Mouse (Mus musculus): Measurements from ENCODE around the gene Bach2.

The Bach2 gene

DNA sequence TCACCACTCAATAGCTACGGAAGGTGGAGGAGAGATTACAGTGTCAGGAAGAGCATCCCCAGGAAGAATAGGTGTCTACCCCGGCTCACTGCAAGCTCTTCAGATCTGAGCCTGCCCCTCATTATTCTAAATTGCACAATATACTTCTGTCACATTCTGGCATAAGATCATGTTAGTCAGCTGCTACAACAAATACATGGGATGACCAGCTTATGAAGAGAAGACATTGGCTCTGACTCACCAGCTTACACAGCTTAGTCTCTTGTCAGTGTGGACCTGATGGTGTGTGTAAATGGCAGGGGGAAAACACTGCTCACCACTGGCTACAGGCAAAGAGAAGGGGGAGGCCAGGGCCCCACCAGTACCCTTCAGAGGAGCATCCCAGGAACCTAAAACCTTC lies 127.6 kb downstream of the Bach2 start:
- no peak for DNase-seq

DNA sequence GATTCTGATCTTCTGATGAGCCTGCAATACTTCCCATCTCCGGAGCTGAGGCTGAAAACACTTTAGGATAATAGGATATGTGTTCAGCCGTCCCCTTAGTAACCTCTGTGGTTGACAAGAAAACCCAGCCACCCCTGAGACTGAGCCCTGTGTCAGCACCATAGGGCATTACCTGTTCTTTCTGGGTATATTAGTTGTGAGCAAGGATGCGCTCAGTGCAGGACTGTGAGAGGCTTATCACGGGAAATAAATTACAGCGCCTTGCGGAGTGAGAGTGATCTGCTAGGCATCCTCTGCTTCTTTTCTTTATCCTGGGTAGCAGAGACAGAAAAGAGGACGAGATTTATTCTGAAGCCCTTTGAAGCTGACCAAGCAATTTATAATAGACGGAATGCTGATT lies 129.7 kb downstream of the Bach2 start:
- DNase-seq, result no peak

DNA sequence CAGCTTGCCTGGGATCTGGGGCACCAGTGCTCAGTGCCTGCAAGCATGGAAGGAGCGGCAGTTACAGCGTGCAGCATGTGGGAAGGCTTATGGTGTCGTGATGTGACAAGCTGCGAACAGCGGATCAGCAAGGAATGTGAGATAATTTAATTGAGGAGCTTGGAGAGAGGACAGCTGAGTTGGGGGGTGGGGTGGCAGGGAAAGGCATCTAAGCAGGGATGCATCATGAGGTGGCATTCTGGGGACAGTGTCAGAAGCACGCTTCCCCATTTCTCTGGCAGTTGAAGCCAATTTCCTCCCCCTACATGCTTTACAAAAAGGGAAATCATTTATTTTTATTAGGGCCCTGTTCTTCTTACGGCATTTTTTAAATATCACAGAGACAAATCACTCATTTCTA lies 134.5 kb downstream of the Bach2 start:
- DNase-seq, result no peak

DNA sequence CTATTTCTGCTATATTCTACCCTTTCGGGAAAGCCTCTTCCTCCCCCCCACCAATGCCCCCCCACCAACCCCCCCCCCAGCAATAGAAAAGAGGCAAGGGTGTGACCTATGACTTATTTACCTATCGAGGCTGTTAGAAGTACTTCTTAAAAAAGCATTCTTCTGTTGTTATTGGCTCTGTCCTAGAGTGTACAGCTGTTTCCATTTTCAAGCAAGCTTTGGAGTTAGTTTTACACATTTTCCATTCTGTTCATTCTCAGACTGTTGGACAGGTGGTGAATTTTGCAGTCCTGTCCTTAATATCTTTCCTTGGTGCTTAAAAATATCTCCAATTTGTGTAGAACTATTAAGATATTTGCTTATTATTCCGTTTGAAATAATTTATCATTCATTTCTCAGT lies 134.9 kb downstream of the Bach2 start:
- DNase-seq, result no peak

DNA sequence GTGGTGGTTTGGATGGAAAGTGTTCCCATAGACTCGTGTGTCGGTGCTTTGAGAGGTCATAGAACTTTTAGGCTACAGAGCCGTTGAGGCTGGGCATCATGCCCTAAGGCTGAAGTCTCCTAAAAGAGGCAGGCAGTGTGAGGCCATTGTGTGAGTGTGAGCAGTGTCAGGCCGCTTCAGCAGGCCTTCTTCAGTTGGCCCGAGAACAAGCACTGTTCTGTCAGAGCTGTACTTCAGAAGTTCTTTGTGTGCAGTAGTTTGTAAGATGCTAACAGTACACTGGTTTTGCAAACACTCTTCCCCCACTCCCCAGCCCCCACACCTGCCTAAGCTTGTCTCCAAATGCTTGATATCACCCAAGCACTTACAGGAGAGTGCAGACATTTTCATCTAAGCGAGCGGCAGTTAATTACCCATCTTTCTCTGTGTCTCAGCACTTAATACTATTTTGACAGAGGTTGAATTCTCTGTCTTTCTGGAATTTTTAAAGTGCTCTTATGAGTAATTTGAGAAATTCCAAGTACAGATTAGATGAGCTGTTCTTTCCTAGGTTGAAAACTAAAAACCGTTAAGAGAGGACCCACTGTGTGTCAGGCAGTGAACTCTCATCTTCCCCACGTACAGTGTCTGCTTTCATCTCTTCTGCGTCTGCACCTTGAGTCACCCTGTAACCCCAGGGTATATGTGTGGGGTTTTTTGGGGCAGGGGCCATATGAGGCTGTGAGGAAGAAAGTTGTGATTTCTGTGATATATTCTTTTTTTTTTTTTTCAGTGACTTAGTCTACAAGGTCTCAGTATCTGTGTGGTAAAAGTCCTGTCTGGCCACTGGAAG lies 136.4 kb downstream of the Bach2 start:
- DNase-seq, result no peak

DNA sequence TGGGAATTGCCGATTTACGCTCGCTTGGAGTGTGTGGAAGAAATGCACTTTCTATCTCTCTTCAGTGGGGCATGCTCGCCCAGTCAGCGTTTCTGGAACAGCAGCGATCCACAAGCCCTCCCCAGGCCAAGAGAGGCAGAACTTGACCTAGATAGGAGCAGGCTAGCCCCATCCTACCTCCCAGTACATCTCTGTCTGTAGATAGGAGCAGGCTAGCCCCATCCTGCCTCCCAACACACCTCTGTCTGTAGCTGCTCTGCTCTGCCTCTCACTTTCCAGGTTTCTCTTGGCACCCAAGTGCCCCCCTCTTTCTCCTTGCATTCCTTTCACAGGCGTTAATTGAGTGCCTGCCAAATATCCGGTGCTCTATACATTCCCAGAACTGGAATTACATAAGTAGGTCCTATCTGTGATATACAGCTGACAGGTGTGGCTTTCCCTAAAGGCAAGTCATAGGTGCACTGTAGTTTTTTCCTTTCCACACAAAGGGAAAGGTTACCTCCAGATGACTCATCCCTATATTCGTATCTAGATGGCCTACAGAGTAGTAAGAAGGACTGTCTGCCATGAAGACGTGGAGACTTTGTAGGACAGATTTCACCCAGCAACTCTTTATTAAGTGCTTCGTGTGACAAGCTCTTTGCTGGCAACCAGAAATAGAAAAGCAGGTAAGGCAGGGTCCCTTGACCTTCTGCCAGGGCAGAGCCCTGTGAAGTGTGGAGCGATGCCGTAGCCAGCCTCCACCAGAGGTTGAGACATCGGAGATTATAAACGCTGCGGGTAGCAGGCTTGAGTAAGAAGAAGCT lies 137.3 kb downstream of the Bach2 start:
- no peak for DNase-seq

DNA sequence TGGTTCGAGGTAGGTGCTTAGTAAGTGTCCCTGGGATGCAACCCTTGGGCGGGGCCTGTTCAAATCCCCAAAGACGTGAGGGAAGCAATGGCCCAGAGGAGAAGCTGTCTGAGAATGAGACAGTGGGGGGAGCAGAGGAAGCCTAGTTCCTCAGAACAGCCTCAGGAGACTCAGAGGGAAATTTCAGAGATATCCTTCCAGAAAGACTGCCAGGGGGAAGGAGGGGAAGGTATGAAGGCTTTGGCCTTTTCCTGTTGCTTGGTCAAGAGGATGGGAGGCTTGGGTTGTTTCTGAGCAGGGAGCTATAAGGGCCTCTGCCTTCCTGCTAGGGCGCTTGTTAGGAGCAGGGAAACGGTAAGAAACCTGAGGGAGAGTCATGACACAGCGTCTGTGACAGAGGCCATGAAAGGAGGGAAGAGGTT lies 137.9 kb downstream of the Bach2 start:
- DNase-seq, result no peak

DNA sequence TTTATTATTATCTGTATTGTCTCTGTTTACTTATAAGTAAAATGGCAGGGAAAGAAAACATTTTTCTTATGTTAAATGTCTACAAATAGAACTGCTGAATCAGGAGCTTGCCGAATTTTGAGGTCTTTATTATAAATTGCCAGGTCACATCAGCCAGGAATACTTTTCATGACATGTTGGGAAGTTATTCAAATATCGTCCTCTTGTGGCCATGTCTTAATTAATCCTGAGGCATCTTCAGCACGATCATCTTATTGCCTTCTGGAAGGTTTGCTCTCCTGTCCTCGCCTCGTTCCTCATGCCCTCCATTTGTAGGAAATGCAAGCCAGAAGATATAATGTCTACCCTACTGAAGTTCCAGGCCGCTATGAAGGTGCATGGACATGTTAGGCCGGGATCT lies 140.5 kb downstream of the Bach2 start:
- no peak for DNase-seq

DNA sequence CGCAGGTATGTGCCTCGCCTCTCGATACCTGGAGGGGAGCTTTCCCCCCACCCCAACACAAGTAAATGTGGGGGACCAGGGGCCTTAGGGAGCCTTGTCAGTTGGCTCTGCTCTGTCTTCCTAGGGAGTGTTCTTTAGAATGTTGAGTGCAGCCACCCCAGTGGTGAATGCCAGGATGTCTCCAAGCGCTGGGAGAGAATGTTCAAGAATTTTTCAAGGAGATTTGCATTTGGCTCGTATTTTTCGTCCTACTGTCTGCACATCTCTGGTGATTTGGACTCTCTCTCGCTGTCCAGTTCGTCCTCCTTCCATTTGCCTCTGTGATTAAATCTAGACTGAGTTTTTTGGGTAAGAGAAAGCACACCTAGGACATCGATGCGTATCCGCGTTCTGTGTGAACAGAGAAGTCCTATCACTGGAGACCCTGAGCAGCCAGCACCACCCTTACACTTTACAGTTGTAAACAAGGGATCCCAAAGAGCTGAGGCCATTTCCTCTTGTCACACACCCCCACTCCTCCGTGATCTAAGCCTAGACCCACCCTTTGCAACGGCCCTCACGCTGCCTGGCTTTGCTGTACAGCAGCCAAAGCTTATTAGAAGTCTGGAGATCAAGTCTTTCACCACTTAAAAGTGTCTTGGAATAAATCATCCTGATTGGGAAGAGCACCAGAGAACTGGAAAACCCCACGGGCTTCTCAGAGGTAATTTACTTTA lies 143.2 kb downstream of the Bach2 start:
- no peak for DNase-seq

DNA sequence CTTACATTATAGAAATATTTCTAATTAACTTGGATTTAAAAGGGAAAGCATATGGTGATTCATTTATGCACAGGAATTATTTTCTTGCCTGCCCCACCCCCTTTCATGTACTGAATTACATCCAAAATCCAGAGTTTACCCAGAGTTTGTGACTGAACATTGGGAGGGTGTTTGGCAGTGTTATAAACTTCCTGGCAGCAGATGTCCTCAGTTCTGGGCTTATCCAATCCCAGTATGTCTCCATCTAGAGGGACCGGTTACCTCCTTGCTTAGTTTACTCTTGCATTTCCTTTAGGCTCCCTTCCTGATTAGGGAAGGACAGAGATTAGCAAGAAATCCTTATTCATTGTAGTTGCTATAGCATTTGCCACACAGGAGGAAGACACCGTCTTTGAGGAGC lies 146.5 kb downstream of the Bach2 start:
- no peak for DNase-seq

DNA sequence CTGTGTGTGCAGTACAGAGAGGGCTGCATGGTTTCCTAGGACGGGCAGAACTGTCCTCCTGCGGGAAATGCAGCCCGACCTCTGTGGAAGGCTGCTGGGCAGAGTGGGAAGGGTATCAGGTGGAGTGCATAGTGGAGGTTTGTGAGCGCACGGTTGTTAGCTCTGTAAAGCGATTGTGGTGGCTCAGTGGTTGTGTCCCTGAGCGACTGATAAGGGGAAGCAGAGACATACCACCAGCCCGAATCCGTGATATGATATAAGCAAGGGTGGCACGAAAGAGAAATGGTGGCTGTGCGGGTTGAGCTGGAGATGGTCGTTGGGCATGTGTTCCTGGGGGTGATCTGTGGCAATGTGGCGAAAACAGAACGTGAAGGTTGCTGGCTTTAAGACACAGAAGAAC lies 147.0 kb downstream of the Bach2 start:
- no peak for DNase-seq

DNA sequence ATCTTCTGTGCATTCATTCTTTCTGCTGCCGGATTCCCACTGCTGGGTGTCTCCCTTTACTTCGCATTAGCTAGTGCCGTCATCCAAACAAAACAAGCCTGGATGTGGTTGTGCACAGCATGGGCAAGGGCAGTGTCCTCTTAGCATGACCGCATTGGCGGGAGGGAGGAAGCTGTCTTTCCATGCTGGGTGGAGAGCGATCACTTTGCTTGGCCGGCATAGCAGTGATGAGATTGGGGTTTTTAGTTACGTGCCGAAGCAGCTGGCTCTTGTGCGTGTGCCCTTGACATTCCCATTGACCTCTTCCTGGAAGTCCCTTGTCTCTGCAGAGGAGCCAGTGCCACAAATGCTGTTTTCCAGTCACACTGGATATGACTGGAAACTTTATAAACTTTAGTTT lies 147.7 kb downstream of the Bach2 start:
- DNase-seq, result no peak

DNA sequence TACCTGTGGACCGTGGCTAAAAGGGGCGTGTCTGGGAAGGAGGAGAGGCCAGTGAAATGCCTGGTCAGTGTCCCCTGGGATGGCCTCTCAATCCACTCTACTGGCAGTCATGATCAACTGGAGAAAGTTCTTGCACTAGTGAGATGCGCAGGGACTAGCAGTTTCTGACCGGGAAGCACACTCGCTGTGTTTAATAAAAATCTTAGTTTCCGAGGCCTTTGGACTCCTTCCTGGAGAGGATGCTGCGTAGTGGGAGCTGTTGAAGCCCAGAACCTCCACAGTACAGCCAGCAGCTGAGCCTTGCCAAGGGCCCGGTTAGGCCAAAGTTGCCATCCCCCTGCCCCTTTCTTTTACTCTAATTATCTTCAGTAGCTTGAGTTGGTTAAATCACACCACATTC lies 148.3 kb downstream of the Bach2 start:
- no peak for DNase-seq

DNA sequence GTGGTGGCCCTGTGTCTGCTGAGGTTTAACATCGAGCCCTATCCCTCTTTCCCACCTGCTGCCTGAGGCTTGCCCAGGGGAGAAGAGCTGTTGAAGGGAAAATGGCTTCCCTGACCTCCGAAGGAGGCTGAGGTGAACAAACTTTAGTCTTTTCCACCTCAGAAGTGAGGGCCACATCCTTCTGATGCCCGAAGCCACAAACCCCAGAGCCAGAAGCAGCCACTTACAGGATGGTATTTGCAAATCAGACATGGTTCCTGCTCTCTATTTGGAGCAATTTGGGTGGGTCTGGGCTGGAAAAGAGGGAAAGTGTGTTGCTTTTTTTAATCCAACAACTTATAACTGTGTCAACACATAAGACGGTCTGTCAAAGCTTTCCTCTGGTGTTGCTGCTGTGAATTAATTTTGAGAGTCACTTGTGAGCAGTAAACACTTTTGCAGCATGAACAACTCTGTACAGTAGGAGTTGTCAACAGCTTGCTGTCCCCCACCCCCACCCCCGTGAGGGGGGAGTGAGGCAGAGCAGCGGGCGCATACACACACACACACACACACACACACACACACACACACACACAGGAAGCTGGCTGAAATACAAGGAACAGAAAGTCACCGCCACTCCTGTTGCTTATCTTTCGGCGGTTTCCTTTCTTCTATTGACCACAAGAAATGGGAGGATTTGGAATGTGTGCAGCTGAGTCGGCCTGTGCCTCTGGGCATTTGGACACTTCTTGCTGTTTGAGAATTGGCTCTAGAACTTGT lies 149.1 kb downstream of the Bach2 start:
- no peak for DNase-seq

DNA sequence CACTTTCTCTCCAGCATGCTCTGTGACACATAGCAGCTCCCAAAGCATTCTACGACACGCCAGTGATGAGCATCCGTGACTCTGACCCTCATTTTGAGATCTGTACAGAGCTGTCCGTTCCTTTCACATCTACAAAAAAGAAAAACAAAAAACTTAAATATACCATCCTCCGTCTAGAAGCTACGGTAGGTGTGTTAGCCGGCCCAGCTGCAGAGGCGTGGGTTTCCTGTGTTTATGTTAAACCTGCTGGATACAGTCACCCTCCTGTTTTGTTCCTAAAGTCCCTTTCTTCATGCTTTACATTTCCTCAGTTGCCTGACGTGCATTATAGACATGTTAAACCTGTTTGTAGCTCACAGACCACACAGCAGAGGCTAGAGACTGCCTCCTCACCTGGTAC lies 150.0 kb downstream of the Bach2 start:
- DNase-seq, result no peak

DNA sequence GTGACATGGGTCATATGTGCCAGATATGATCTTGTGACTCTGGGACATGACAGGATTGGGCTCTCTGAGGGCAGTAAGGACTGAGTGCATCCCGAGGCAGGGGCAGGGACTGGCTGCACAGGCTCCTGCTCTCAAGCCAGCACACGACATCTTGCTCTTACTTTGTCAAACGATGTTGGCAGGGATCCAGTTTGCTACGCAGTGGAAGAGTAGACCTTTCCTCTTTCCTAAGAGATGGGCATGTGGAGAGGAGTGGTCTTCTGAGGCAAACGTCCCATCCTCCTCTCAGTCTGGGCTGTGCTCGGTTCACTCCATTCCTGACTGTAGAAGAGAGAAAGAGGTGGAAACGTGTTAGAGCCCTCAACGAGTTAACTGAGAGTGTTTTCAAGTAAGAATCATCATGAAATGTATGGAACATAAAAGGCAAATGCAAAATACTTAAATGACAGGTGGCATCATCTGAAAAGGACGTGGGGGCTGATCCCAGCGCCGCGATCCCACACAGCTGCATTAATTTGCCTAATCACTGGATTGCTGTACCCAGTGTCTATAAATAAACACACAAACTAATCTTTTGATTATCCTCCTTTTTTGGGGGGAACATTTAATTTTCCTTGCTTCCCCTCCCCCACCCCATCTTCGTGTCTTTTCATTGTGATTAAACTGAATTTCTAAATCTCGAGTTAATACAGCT lies 150.7 kb downstream of the Bach2 start:
- DNase-seq, result no peak

DNA sequence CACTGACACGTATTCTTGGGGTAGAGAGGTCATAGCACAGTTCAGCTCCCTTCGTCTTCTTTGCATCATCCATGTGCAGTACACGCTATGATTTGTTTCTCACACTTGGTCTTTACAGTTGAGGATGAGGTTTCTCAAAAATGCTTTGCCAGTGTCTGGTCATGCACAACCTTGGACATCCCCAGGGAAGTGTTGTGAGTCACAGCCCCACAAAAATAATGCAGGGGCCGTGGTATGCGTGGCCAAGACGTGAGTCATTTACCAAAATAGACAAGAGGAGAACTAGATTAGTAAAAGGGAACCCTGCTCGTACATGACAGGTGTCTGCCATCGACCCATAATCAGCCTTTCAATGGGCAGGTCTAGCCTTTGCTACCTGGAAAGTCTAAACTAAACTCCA lies 152.7 kb downstream of the Bach2 start:
- DNase-seq, result no peak

DNA sequence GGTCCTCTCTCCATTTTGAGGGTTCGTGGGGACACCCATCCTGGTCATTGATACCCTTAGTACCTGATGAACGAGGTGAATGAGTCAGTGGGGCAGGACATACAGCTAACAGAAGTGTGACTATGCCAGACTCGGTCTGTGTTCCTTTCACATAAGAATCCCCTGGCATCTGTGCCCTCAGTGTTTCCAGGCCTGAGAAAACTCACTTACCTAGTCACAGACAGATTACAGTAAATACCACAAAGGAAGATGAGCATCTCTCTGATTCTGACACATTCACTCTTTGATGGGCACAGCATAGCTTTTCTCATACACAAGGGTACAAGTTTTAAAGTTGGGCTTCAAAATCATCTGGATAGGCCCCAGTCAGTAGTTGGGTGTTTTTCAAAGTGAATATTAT lies 154.6 kb downstream of the Bach2 start:
- DNase-seq, result no peak

DNA sequence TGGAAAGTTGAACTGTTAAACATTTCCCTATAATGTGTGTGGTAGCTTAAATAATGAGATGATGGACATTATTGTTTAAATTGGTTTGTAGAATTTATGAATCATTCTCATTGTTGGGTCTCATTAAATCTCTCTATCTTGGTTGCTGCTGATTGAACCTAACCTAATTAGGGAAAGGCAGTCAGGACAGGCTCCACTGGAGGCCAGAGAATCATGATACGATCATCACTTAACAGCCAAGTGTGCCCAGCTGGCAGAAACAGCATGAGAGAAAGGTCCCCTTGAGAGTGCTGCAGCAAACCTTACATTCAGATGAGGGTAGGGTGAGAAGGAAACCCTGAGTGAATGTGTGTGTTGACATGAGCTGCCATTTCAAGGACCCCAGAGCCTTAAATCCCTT lies 155.3 kb downstream of the Bach2 start:
- DNase-seq, result no peak

DNA sequence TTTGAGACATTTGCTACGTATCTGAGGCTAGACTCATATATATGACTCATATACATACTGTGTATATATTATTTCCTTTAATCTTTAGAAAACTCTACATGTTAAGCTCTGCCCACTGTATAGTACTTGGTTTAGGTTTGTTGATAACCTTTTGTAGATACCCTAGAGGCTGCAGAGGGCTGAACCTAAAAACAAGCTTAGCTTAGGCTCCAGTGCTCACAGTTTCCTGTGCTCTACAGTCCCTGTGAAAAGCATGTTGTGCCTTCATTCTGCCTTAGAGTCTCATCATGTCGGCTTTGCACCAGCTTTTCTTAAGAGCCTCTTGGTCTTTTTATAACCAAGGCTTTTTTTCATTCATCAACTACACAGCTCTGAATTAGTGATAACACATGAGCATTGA lies 156.2 kb downstream of the Bach2 start:
- no peak for DNase-seq

DNA sequence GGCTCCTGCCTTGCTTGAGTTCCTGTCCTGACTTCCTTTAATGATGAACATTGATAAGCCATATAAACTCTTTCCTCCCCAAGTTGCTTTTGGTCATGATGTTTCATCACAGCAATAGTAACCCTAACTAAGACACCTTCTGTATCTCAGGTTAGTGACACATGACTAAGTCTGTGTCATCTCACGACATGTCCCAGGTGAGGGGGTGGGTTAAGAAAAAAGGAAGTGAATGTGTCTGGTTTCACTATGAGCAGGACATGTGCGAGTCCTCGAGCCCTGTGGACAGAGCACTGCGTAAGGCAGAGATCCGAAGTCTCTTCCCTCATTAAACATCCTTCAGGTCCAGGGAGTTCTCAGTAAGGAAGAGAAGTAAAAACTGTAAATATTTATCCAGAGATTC lies 162.9 kb downstream of the Bach2 start:
- DNase-seq, result no peak

DNA sequence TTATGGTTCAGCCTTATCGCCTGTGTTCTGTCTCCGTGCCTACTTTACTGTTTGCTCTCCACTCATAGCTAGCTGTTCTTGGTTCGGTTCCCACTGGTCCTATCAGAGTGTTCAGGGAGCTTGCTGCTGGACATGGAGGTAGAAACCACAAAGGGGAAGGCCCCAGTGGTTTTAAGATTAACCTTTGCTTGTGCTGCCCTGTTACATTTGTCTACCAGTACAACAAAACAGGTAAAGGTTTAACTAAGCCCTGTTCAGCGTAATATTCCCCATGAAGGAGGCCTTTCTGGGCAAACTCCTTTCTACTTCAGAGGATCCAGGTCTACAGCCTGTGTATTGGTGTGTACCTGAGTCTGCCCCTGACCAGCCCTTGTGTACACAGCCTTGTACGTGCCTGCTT lies 164.9 kb downstream of the Bach2 start:
- DNase-seq, result no peak

Measured in cerebellum, adult 11-12 months (tissue).